Mouse (Mus musculus) spleen, postnatal 0 days (tissue): ENCODE data around the gene Fam206a. TPM values are rescaled to one million over a fixed set of nuclear protein-coding genes. Genes with fewer than 3 reads are reported as not detected.

Source experiments
- polyA plus RNA-seq: library from polyadenylated mRNA; unstranded; fragments of >200 nt; fragmentation: Nextera tagmentation; extraction: Ambion mirVana; gene quantifications from 2 replicates; pipeline ENCODE4 v1.2.1, GENCODE M21; 2015

Gene Fam206a
- polyA plus RNA-seq = 5.1 and 5.2 TPM in 2 replicates

GRCm38 (mm10) chr4:56801907-56802668 lies at the start of gene Fam206a, which contains the start of gene Elp1:
Fam206a (plus strand) TSS chr4:56802345.
Elp1 (minus strand) TSS chr4:56802331.

Other genes starting within 250 kb of the Fam206a start
- gene Gm26657, start 62.3 kb upstream of the Fam206a start, polyA plus RNA-seq = not detected in 2 replicates
- gene Actl7b, start 60.9 kb upstream of the Fam206a start, polyA plus RNA-seq = not detected in 2 replicates
- 0.07 TPM in 1 of 2 replicates, not detected in the other for gene Actl7a, start 58.9 kb upstream of the Fam206a start, polyA plus RNA-seq
- gene Elp1, start within 50 bp of the Fam206a start, polyA plus RNA-seq = 20.9 and 21.7 TPM in 2 replicates
- 8.3 and 9.6 TPM in 2 replicates for gene Ctnnal1, start 62.8 kb downstream of the Fam206a start, polyA plus RNA-seq
- gene Tmem245, start 145.1 kb downstream of the Fam206a start, polyA plus RNA-seq = 2.5 and 3.6 TPM in 2 replicates
- gene Frrs1l, start 188.0 kb downstream of the Fam206a start, polyA plus RNA-seq = not detected in 2 replicates